Mouse (Mus musculus): ENCODE results near the gene Ifit2.
"Not testable (repeated sequence)": the region's sequence is repeated elsewhere in the genome, so short reads cannot be mapped to it uniquely, and the experiment has no call there.

Gene Ifit2

DNA sequence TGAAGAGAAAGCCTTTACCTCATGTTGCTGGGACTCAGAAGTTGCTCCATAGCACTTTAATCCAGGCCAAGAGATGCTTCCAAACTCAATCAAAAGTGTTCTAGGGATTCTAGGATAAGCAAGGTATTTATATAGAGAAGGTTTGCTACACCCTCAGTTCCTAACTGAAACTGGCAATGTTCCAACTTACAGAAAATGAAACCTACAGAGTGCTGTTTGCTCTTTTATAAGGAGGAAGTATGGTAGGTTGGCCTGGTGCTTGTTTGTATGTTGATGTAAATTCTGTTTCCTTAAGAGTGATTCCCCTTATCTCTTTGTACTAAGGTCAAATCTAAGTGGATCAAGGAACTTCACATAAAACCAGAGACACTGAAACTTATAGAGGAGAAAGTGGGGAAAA, 48.8 kb downstream of the Ifit2 start:
- DNase-seq: not testable (repeated sequence)

DNA sequence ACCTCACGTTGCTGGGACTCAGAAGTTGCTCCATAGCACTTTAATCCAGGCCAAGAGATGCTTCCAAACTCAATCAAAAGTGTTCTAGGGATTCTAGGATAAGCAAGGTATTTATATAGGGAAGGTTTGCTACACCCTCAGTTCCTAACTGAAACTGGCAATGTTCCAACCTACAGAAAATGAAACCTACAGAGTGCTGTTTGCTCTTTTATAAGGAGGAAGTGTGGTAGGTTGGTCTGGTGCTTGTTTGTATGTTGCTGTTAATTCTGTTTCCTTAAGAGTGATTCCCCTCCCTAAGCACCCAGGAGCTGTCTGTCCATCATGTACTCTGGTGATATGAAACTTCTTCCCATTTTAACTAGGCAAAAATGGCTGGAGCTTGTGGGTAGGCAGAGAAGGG, 51.4 kb downstream of the Ifit2 start, which contains the start of gene Ifit1bl1:
Gene Ifit1bl1, minus strand, starts transcription at position 69 of the 400 bp plus-strand sequence.
- not testable (repeated sequence) for DNase-seq

DNA sequence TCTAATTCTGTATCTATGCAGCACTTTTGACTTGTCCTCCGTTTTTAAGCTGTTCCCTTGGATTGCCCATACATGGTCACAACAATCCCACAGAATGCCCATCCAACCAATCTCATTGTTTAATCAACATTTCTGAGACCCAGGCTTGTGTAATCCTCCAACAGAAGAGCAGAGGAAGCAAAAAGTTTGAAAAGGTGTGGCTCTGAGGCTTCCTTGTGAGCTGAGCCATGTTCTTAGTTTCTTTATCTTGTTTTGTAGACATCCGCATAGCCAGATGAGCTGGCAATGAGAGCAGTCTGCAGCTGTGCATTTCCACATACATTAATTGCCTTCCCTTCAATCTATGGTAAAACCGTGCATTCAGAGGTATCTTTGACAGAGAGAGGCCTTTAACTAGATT, 55.0 kb downstream of the Ifit2 start:
- no peak for DNase-seq

DNA sequence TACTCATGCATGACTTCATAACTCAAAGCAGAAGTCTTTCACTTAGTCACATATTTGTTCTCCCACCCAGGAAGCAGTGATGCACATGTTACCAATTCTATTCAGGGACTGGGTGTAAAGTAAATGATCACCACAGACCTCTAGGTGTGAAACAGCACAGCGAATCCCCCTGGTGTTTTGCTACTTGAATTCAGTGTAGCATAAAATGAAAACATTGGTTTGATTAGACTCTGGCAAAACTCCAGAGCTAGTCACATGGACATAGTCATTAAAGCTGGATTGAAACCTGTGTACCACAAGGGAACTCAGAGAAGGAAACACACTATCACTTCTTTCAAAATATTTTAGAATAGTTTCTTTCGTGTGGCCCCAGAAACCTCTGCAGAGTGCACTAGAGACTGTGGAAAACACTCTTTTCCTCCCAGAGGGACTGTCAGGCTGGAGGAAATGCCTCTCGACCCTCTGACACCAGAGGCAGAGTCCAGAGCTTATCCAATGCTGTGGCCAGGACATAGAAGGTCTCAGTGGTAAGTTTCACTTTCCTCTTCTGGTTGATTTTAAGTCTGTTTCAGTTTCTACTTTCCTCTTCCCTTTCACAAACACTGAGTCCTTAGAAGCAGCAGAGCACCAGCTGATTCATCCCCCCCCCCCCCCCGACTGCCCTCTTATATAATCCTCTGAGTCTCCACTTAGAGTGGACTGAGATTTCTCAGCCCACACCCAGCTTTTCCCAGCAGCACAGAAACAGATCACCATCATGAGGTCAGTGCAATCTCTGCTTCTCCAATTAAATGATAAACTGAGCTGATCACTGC, 57.0 kb downstream of the Ifit2 start, which contains the start of gene Ifit3b:
Gene Ifit3b, plus strand, starts transcription at position 734 of the 815 bp plus-strand sequence.
- DNase-seq: not testable (repeated sequence)

DNA sequence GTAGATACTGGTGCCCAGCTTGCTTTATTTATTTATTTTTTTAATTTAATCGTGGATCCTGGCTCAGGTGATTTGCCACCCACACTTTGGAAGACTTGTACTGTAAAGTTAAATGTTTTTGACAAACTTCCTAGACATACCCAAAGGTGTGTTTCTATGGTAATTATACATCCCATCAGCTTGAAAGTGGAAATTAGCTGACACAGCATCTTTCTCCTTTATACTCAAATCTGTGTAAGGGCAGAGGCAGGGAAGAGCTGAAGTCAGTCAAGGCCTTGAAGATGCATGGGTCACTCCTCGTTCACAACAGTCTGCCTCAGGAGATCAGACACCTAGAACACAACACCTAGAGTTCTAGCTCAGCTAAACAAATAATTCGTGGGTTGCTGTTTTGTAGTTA, 59.6 kb downstream of the Ifit2 start:
- not testable (repeated sequence) for DNase-seq

DNA sequence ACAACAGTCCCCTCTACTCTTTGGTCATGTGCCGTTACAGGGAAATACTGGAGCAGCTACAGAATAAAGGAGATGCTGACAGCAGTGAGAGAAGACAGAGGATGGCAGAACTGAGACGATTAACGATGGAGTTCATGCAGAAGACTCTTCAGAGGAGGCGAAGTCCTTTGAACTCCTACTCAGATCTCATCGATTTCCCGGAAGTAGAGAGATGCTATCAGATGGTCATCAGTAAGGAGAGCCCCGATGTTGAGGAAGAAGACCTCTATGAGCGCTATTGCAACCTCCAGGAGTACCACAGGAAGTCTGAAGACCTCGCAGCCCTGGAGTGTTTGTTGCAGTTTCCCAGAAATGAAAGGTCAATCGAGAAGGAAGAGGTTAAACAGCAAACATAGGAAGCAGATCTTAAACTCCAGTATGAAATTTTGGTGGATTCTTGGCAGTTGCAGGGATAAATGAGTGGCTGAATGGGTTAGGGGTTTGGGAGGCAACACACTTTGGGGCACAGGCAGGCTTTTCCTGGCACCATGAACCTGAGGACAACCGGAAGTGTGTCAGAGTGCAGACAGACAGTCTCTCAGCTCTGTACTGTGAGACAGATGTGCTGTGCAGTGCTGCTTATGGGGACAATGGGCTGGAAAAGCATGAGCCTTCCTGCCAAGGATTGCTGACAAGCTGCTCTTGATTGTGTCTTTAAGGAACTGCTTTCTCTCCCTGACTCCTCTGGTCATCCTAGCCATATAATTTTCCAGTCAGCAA, 61.9 kb downstream of the Ifit2 start:
- not testable (repeated sequence) for DNase-seq

DNA sequence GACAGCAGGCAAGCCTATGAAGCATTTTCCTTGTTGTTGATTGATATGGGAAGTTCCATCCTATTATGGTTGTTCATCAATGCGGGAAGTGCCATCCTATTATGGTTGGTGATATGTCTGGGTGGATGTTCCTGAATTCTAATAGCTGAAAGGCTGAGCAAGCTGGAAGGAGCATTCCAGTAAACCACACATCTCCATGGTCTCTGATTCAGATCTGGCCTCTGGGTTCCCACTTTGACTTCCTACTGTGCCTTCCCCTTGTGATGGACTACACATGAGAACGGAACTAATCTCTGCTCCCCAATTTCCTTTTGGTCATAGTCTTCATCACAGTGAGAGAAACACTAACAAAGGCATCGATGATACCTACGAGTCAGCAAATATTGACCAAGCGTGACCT, 70.4 kb downstream of the Ifit2 start:
- no peak for DNase-seq

DNA sequence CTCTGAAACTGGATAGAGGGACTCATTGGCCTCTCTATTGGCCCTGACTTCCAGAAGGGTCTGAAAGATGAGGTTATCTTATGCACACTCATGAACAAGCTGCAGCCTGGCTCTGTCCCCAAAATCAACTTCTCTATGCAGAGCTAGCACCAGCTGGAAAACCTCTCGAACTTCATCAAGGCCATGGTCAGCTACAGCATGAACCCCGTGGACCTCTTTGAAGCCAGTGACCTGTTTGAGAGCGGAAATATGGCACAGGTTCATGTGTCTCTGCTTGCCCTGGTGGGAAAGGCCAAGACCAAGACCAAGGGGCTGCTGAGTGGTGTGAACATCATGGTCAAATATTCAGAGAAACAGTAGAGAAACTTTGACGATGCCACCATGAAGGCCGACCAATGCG, 73.3 kb downstream of the Ifit2 start:
- DNase-seq: no peak

GRCm38 (mm10) chr19:34624663-34625062, 74.2 kb downstream of the Ifit2 start:
- DNase-seq: no peak
